Mouse (Mus musculus): ENCODE results near the gene Arsg. TPM values are rescaled to one million over a fixed set of nuclear protein-coding genes. Genes with fewer than 3 reads are reported as not detected.

Gene Arsg
- polyA plus RNA-seq, 1 experiment from 2014 or later, result 3.3 TPM

GRCm38 (mm10) chr11:109560793-109561257 lies 87.7 kb downstream of the Arsg start:
- H3K9ac ChIP-seq, result no peak overlapping the region
- H3K9me3 ChIP-seq, result no peaks in the 10 kb centered on the region
- no peaks in the 10 kb centered on the region for H3K36me3 ChIP-seq
- ATAC-seq, result no peak
- no peak overlapping the region for H3K27ac ChIP-seq
- H3K4me2 ChIP-seq (replicated peaks), result no peak overlapping the region
- H3K27me3 ChIP-seq (replicated peaks), result no peaks in the 10 kb centered on the region
- no peak overlapping the region for H3K4me3 ChIP-seq (replicated peaks)
- WGBS, result 23% methylated on average over 9 of the region's 9 CpGs
- H3K4me1 ChIP-seq (replicated peaks), result 0 out of 2 replicates have a peak, but pooled peaks cover 4% of the 10 kb centered on the region

- Histone ChIP-seq H3K9me3 (no peaks in the 10 kb centered on the region), H3K4me3 (replicated peaks) (no peak overlapping the region), H3K27me3 (replicated peaks) (no peaks in the 10 kb centered on the region), H3K36me3 (no peaks in the 10 kb centered on the region), H3K27ac (no peak overlapping the region), H3K4me1 (replicated peaks) (0 out of 2 replicates have a peak, but pooled peaks cover 4% of the 10 kb centered on the region), H3K4me2 (replicated peaks) (no peak overlapping the region), H3K9ac (no peak overlapping the region)
- 61% methylated on average over 3 of the region's 3 CpGs for WGBS
- ATAC-seq, result no peak
Observed at GRCm38 (mm10) chr11:109561445-109561844, 88.3 kb downstream of the Arsg start.

GRCm38 (mm10) chr11:109563708-109564107 lies 90.5 kb downstream of the Arsg start:
- H3K36me3 ChIP-seq, result no peaks in the 10 kb centered on the region
- no peak overlapping the region for H3K27ac ChIP-seq
- H3K4me1 ChIP-seq (replicated peaks), result 0 out of 2 replicates have a peak, but pooled peaks cover 4% of the 10 kb centered on the region
- ATAC-seq, result peak; percentile 74
- H3K4me2 ChIP-seq (replicated peaks), result no peak overlapping the region
- 66% methylated on average over 4 of the region's 4 CpGs for WGBS
- H3K4me3 ChIP-seq (replicated peaks), result no peak overlapping the region
- no peak overlapping the region for H3K9ac ChIP-seq
- H3K9me3 ChIP-seq, result no peaks in the 10 kb centered on the region
- no peaks in the 10 kb centered on the region for H3K27me3 ChIP-seq (replicated peaks)

GRCm38 (mm10) chr11:109564466-109565214 lies 91.5 kb downstream of the Arsg start:
- WGBS, result 82% methylated on average over 15 of the region's 15 CpGs

GRCm38 (mm10) chr11:109569007-109569618 lies 95.9 kb downstream of the Arsg start:
- Histone ChIP-seq H3K9me3 (no peaks in the 10 kb centered on the region), H3K4me2 (replicated peaks) (no peak overlapping the region), H3K27me3 (replicated peaks) (no peaks in the 10 kb centered on the region), H3K4me1 (replicated peaks) (no peaks in the 10 kb centered on the region), H3K9ac (no peak overlapping the region), H3K36me3 (no peaks in the 10 kb centered on the region), H3K4me3 (replicated peaks) (no peak overlapping the region), H3K27ac (no peak overlapping the region)
- 72% methylated on average over 12 of the region's 12 CpGs for whole genome bisulfite sequencing
- no peak for ATAC-seq

More at GRCm38 (mm10) chr11:109564466-109565214, 91.5 kb downstream of the Arsg start:
- Histone ChIP-seq H3K27ac (no peak overlapping the region), H3K9me3 (no peaks in the 10 kb centered on the region), H3K27me3 (replicated peaks) (no peaks in the 10 kb centered on the region), H3K9ac (no peak overlapping the region), H3K4me2 (replicated peaks) (no peak overlapping the region), H3K36me3 (no peaks in the 10 kb centered on the region), H3K4me1 (replicated peaks) (0 out of 2 replicates have a peak, but pooled peaks cover 4% of the 10 kb centered on the region), H3K4me3 (replicated peaks) (no peak overlapping the region)
- ATAC-seq, result no peak

- no peaks in the 10 kb centered on the region for H3K27me3 ChIP-seq (replicated peaks)
- no peak for ATAC-seq
- H3K4me3 ChIP-seq (replicated peaks), result no peak overlapping the region
- no peaks in the 10 kb centered on the region for H3K9me3 ChIP-seq
- no peaks in the 10 kb centered on the region for H3K36me3 ChIP-seq
- H3K4me1 ChIP-seq (replicated peaks), result no peaks in the 10 kb centered on the region
- WGBS, result 72% methylated on average over 7 of the region's 7 CpGs
- H3K4me2 ChIP-seq (replicated peaks), result no peak overlapping the region
- H3K9ac ChIP-seq, result no peak overlapping the region
- no peak overlapping the region for H3K27ac ChIP-seq
Observed at GRCm38 (mm10) chr11:109569809-109570208, 96.6 kb downstream of the Arsg start.

- Histone ChIP-seq H3K4me3 (replicated peaks) (no peak overlapping the region), H3K9ac (no peak overlapping the region), H3K27ac (no peak overlapping the region), H3K36me3 (no peaks in the 10 kb centered on the region), H3K27me3 (replicated peaks) (no peaks in the 10 kb centered on the region), H3K4me1 (replicated peaks) (no peaks in the 10 kb centered on the region), H3K9me3 (no peaks in the 10 kb centered on the region), H3K4me2 (replicated peaks) (no peak overlapping the region)
- no peak for ATAC-seq
- WGBS, result 88% methylated on average over 11 of the region's 11 CpGs
Observed at GRCm38 (mm10) chr11:109572051-109572450, 98.9 kb downstream of the Arsg start.

- ATAC-seq, result no peak
- Histone ChIP-seq H3K4me1 (replicated peaks) (no peaks in the 10 kb centered on the region), H3K9me3 (no peaks in the 10 kb centered on the region), H3K4me3 (replicated peaks) (no peak overlapping the region), H3K36me3 (no peaks in the 10 kb centered on the region), H3K27ac (no peak overlapping the region), H3K4me2 (replicated peaks) (no peak overlapping the region), H3K27me3 (replicated peaks) (no peaks in the 10 kb centered on the region), H3K9ac (no peak overlapping the region)
- WGBS, result 79% methylated on average over 2 of the region's 2 CpGs
Observed at GRCm38 (mm10) chr11:109574604-109575003, 101.4 kb downstream of the Arsg start.

GRCm38 (mm10) chr11:109575832-109576231 lies 102.7 kb downstream of the Arsg start:
- no peak for ATAC-seq
- H3K4me3 ChIP-seq (replicated peaks), result no peak overlapping the region
- 64% methylated on average over 6 of the region's 6 CpGs for WGBS

GRCm38 (mm10) chr11:109578536-109578935 lies 105.4 kb downstream of the Arsg start:
- no peaks in the 10 kb centered on the region for H3K4me1 ChIP-seq (replicated peaks)
- H3K27me3 ChIP-seq (replicated peaks), result no peaks in the 10 kb centered on the region
- ATAC-seq, result no peak
- H3K36me3 ChIP-seq, result no peaks in the 10 kb centered on the region; the same call in 1 of the 2 replicates
- no peak overlapping the region for H3K27ac ChIP-seq
- H3K4me3 ChIP-seq (replicated peaks), result no peak overlapping the region
- no peak overlapping the region for H3K9ac ChIP-seq
- H3K4me2 ChIP-seq (replicated peaks), result no peak overlapping the region
- no peaks in the 10 kb centered on the region for H3K9me3 ChIP-seq
- 75% methylated on average over 3 of the region's 3 CpGs for WGBS

More at GRCm38 (mm10) chr11:109575832-109576231, 102.7 kb downstream of the Arsg start:
- Histone ChIP-seq H3K27ac (no peak overlapping the region), H3K4me1 (replicated peaks) (no peaks in the 10 kb centered on the region), H3K9ac (no peak overlapping the region), H3K36me3 (no peaks in the 10 kb centered on the region), H3K9me3 (no peaks in the 10 kb centered on the region), H3K27me3 (replicated peaks) (no peaks in the 10 kb centered on the region), H3K4me2 (replicated peaks) (no peak overlapping the region)

- Histone ChIP-seq H3K4me1 (replicated peaks) (no peaks in the 10 kb centered on the region), H3K27ac (no peak overlapping the region), H3K4me2 (replicated peaks) (no peak overlapping the region), H3K27me3 (replicated peaks) (no peaks in the 10 kb centered on the region), H3K4me3 (replicated peaks) (no peak overlapping the region), H3K9me3 (no peaks in the 10 kb centered on the region), H3K36me3 (no peaks in the 10 kb centered on the region; the same call in 1 of the 2 replicates), H3K9ac (no peak overlapping the region)
- ATAC-seq, result no peak
- whole genome bisulfite sequencing, result 93% methylated on average over 9 of the region's 9 CpGs
Observed at GRCm38 (mm10) chr11:109579999-109580398, 106.8 kb downstream of the Arsg start.

GRCm38 (mm10) chr11:109583986-109584385 lies 110.8 kb downstream of the Arsg start:
- no peak overlapping the region for H3K4me2 ChIP-seq (replicated peaks)
- ATAC-seq, result no peak
- H3K27me3 ChIP-seq (replicated peaks), result no peaks in the 10 kb centered on the region
- 76% methylated on average over 14 of the region's 14 CpGs for WGBS
- no peaks in the 10 kb centered on the region for H3K9me3 ChIP-seq
- no peak overlapping the region for H3K27ac ChIP-seq
- no peak overlapping the region for H3K9ac ChIP-seq
- H3K4me1 ChIP-seq (replicated peaks), result 0 out of 2 replicates have a peak, but pooled peaks cover 3% of the 10 kb centered on the region
- no peaks in the 10 kb centered on the region; the same call in 1 of the 2 replicates for H3K36me3 ChIP-seq
- H3K4me3 ChIP-seq (replicated peaks), result no peak overlapping the region
